Mouse (Mus musculus) CD4-positive, CD25-positive, alpha-beta regulatory T cell, adult 2 months (primary cell): Measurements from ENCODE around the gene Olfr1393.
"Not testable (repeated sequence)": the region's sequence is repeated elsewhere in the genome, so short reads cannot be mapped to it uniquely, and the experiment has no call there.

Experiments used
- DNase-seq: peaks from one replicate; pipeline ENCODE4 v3.0.0-alpha.2; 2012; ENCODE audit warnings: low read depth, low spot score

Olfr1393 gene

DNA sequence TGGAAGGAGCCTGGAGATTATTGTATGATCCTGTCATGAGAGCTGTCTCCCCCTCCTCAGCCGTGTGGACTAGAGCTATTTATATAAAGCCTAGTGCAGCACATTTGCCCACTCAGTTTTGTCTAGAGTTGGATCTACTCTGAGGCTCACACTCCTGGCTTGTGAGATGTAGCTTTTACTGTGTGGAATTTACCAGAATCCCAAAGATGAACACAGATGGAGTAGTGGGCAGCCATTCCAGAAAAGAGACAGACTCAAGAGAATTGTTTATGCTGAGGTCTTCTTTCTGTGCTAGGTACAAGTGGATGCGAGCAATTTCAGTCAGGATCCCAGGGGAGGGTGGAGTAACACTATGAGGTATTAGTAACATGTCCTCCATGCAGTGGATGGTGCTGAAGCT lies 9.1 kb downstream of the Olfr1393 start:
- no peak for DNase-seq

DNA sequence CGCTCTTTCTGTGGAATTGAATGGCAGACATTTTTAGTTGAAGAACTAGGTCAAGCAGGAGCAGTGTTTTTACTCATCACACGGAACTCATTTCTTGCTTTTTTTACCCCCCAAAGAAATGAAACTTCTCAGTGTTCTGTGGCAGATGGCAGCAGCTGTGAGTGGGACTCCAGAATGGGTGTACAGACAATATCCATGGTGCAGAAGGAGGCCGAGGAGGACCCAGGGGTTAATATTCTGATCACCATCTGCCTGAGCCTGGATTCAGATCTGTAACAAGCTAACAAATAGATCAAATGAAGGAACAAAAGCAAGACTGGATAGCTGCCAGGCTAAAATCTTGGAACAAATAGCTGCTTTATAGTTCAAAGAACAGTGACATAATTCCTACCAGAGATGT lies 14.7 kb downstream of the Olfr1393 start:
- DNase-seq, result no peak

DNA sequence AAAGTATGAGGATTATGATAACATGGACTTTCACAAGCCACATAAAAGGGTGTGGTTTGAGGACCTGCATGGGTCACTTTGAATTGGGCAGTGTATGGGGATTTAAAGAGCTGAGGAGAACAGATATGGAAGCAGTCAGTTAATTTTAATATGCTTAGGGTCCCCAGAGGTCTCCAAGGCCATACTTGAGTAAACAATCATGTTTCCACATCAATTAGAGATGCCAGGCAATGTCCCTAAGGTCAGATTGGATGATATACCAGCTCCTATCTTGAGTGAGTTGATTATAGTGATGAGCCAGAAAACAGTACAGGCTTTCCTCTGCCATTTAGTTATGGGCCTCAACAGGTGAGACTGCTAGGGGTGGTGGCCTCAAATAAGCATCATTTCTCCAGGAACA lies 26.3 kb downstream of the Olfr1393 start, which contains the start of gene Olfr10:
TSS of gene Olfr10 (plus strand) at position 301 of the 400 bp plus-strand sequence.
- DNase-seq, result no peak

DNA sequence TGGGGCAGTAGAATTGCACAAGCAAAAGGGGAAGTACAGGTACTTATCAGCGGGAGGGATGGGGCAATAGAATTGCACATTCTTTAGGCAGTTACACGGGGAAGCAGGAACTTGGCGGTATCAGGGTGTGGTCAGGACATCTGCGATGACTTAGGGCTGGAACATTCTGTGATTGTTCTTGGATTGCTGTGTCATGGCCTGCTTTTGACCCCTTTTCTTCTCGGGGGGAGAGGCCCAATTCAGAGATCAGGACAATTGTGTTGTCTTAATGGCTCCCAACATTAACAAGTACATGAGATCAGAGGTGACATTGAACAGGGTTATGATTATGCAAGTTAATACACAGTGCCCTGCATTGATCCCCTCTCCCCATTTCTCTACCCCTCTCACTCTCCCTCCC lies 30.4 kb downstream of the Olfr1393 start:
- DNase-seq, result not testable (repeated sequence)

DNA sequence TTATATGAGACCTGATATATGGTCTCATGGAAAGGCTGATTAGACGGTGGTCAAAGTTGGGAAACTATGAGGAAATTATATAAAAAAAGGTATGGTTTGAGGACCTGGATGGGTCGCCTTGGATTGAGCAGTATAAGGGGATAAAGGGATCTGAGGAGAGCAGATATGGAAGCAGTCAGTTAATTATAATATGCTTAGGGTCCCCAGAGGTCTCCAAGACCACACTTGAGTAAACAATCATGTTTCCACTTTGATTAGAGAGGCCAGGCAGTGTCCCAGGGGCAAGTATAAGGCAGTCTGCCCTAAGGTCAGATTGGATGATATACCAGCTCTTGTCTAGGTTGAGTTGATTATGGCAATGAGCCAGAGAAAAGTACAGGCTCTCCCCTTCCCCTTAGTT lies 44.3 kb downstream of the Olfr1393 start, which contains the start of gene Olfr1391:
TSS of gene Olfr1391 (plus strand) at position 301 of the 400 bp plus-strand sequence.
- DNase-seq, result no peak

DNA sequence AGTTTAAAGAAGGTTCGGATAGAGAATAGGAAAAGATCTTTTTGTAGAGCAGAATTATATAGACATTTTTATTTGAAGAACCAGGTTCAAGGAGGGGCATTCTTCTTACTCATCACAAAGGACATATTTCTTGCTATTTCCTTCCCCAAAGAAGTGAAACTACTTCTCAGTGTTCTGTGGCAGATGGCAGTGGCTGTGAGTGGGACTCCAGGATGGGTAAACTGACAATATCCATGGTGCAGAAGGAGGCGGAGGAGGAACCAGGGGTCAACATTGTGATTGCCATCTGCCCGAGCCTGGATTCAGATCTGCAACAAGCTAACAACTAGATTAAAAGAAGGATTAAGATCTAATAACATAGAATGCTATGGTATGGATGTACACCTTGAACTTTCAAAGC lies 48.6 kb downstream of the Olfr1393 start:
- no peak for DNase-seq

DNA sequence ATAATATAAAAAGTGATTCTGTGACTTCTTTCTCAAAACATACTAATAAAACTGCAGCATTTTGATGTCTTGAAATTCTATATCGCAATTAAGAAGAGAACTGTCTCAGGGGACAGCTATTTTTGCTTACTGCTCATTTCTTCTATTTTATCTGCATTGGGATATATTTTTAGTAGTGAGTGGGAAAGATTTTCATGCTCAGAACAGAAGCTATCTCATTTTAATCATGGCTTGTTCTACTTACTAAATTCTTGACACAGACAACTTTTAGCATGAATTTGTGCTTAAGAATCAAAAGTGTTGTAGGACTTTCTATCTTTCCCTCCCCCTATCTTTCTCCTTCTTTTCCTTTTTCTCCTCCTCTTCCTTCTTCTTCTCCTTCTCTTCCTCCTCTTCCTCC lies 51.6 kb downstream of the Olfr1393 start:
- DNase-seq, result no peak
